Mouse (Mus musculus): ENCODE results near the gene Hps3. TPM values are rescaled to one million over a fixed set of nuclear protein-coding genes. Genes with fewer than 3 reads are reported as not detected.

Gene Hps3
- total RNA-seq, 2 experiments from 2014 or later: 25.1 to 39.4 TPM

- ATAC-seq (replicated peaks; ENCODE audit: poor library complexity, severe bottlenecking): no peak
Observed at GRCm38 (mm10) chr3:20007759-20008158, 27.4 kb downstream of the Hps3 start.

- no peak for ATAC-seq (replicated peaks; ENCODE audit: poor library complexity, severe bottlenecking)
Observed at GRCm38 (mm10) chr3:20007275-20007674, 27.8 kb downstream of the Hps3 start.

GRCm38 (mm10) chr3:20005611-20006010 is 29.5 kb downstream of the Hps3 start:
- no peak for ATAC-seq (replicated peaks; ENCODE audit: poor library complexity, severe bottlenecking)

GRCm38 (mm10) chr3:20004422-20004821 is 30.7 kb downstream of the Hps3 start:
- ATAC-seq (replicated peaks; ENCODE audit: poor library complexity, severe bottlenecking): peak; percentile 97

GRCm38 (mm10) chr3:20002786-20003185 is 32.3 kb downstream of the Hps3 start:
- ATAC-seq (replicated peaks; ENCODE audit: poor library complexity, severe bottlenecking): no peak

GRCm38 (mm10) chr3:20000806-20001205 is 34.3 kb downstream of the Hps3 start:
- ATAC-seq (replicated peaks; ENCODE audit: poor library complexity, severe bottlenecking): no peak

GRCm38 (mm10) chr3:19999551-19999950 is 35.6 kb downstream of the Hps3 start:
- no peak for ATAC-seq (replicated peaks; ENCODE audit: poor library complexity, severe bottlenecking)

- no peak for ATAC-seq (replicated peaks; ENCODE audit: poor library complexity, severe bottlenecking)
Observed at GRCm38 (mm10) chr3:19992388-19992787, 42.7 kb downstream of the Hps3 start.

- ATAC-seq (replicated peaks; ENCODE audit: poor library complexity, severe bottlenecking): peak; percentile 46; the same call in 1 of the 2 replicates
Observed at GRCm38 (mm10) chr3:19990031-19990430, 45.1 kb downstream of the Hps3 start.

- no peak for ATAC-seq (replicated peaks; ENCODE audit: poor library complexity, severe bottlenecking)
Observed at GRCm38 (mm10) chr3:19986123-19986522, 49.0 kb downstream of the Hps3 start.

GRCm38 (mm10) chr3:19982846-19983245 is 52.3 kb downstream of the Hps3 start:
- ATAC-seq (replicated peaks; ENCODE audit: poor library complexity, severe bottlenecking): no peak

GRCm38 (mm10) chr3:19981156-19981555 is 54.0 kb downstream of the Hps3 start:
- no peak for ATAC-seq (replicated peaks; ENCODE audit: poor library complexity, severe bottlenecking)

GRCm38 (mm10) chr3:19978474-19978873 is 56.6 kb downstream of the Hps3 start:
- no peak for ATAC-seq (replicated peaks; ENCODE audit: poor library complexity, severe bottlenecking)

GRCm38 (mm10) chr3:19966072-19966471 is 69.0 kb downstream of the Hps3 start:
- no peak for ATAC-seq (replicated peaks; ENCODE audit: poor library complexity, severe bottlenecking)

GRCm38 (mm10) chr3:19965239-19965638 is 69.9 kb downstream of the Hps3 start:
- no peak for ATAC-seq (replicated peaks; ENCODE audit: poor library complexity, severe bottlenecking)

GRCm38 (mm10) chr3:19964625-19965188 is 70.4 kb downstream of the Hps3 start:
- ATAC-seq (replicated peaks; ENCODE audit: poor library complexity, severe bottlenecking): no peak

GRCm38 (mm10) chr3:19962769-19963513 is 72.2 kb downstream of the Hps3 start:
- ATAC-seq (replicated peaks; ENCODE audit: poor library complexity, severe bottlenecking): no peak

GRCm38 (mm10) chr3:19961341-19961740 is 73.8 kb downstream of the Hps3 start:
- no peak for ATAC-seq (replicated peaks; ENCODE audit: poor library complexity, severe bottlenecking)

GRCm38 (mm10) chr3:19960570-19961114 is 74.5 kb downstream of the Hps3 start:
- ATAC-seq (replicated peaks; ENCODE audit: poor library complexity, severe bottlenecking): no peak

- no peak for ATAC-seq (replicated peaks; ENCODE audit: poor library complexity, severe bottlenecking)
Observed at GRCm38 (mm10) chr3:19958983-19959382, 76.1 kb downstream of the Hps3 start.

GRCm38 (mm10) chr3:19958031-19958430 is 77.1 kb downstream of the Hps3 start:
- no peak for ATAC-seq (replicated peaks; ENCODE audit: poor library complexity, severe bottlenecking)

- ATAC-seq (replicated peaks; ENCODE audit: poor library complexity, severe bottlenecking): 0 out of 2 replicates have a peak, but pooled peaks have one; percentile 6
Observed at GRCm38 (mm10) chr3:19956885-19957284, 78.2 kb downstream of the Hps3 start, which contains the start of gene Cp. Gene Cp, plus strand, starts transcription at chr3:19957054.
